Mouse (Mus musculus) ES-CJ7 (cell line): ENCODE data around the gene Gm17359.

Experiments
- DNase-seq: peaks from one replicate; pipeline ENCODE4 v3.0.0; 2011; ENCODE audit warnings: low read depth, low spot score

Gm17359 gene

GRCm38 (mm10) chr3:79475980-79476379, 139.5 kb downstream of the Gm17359 start:
- DNase-seq = no peak

DNA sequence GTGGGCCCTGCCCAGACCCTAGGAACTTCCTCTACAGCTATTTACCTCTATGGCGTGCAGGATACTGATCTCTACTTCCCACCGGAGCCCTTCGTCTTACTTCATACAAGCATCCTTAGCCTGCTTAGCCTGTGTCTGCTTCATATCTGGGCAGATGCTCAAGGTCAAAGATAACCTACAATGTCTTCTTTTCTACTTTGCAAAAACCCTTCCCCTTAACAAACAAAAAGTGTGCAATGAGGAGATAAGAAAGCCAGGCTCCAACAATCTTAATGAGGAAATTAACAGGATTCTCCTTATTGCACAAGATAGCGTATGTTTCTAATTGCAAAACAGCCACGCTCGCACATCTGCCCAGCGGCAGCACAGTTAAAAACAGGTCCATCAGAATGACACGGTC, 141.9 kb downstream of the Gm17359 start:
- no peak for DNase-seq

DNA sequence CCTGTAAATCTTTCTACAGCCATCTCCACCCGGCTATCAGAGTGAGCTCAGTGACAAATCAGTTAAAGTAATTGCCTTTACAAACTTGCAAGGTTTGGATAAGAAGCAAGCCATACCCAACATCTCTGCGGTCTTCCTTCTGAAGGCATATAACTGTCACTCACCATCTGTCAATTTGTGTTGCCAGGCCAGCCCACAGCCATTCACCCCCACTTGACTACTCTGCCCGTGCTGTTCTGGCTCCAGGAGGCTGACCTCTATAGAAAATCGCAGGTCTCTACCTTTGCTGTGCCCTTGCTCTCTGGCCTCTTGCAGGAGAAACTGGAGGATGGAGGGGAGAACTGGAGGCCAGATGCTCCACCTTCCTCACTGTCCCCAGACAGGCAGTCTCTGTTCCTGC, 142.4 kb downstream of the Gm17359 start:
- DNase-seq = no peak

GRCm38 (mm10) chr3:79484286-79485063, 148.0 kb downstream of the Gm17359 start:
- DNase-seq = no peak

DNA sequence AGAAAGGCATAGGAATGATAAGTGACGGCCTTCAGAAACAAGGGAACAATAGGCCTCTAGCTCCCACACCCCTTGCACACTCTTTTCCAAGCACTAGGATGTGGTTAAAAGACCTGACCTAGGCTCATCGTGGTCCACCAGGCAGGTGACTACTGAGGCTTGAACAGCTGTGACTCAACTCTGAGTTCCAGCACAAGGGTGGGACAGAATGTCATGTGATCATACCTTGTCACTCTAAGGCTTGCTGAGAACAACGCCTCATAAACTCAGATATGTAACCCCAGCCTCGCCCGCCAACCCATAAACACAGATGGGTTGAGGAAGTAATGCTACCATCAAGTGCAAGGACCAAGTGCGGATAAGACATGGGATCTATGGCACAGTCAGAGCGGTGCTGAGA, 151.6 kb downstream of the Gm17359 start:
- no peak for DNase-seq

GRCm38 (mm10) chr3:79490102-79490501, 153.6 kb downstream of the Gm17359 start:
- no peak for DNase-seq

DNA sequence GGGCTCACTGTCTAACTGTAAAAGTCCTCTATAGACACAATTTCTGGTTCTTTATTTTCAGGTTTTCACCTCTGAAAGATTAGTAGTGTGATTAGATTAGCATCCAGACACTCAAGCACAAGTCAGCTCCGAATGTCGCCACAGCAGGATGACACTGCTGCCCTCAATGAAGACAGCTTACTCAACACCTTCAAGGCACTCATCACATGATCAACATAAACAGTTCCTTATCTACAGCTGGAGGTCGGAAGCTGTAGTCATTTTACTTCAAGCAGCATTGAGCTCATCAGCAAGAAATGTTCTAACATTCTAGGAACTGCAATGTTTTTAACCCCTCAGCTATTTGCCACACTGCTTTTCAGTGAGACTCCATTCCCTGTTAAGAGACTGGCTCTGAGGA, 155.2 kb downstream of the Gm17359 start:
- DNase-seq = no peak

DNA sequence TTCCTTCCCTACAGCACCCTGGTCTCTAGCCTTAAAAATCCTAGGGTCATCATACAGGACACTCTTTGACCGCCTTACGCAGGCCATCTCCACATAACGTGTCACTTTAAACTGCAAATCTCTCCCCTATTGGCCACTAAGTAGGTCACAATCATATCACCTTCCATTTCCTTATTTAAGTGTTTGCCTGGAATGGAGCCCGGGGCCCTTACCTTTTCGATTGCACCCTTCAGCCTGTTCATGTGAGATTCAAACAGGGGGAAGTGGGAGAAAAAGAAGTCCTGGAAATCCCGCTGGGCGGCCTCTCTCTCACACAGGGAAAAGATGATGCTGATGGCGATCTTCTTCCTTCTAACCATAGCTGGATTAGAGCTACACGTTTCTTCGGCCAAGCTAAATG, 156.6 kb downstream of the Gm17359 start:
- DNase-seq = no peak

DNA sequence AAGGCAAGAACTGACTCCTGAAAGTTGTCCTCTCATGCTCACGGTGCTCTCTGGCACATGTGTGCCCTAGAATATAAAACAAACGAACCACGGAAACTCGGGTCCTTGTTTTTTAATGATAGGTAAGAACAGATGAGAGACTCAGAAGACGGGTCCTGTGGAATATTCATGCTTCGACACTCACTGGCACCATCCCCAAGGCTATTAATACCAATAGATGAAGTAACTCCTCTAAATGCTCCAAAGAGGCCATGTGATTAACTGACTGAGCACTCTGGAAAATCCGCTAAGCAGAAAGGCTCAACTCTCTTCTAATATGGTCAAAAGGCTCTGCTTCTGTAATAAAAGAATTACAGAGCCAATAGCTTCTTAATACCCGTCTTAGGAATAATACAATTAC, 157.6 kb downstream of the Gm17359 start:
- DNase-seq = no peak

DNA sequence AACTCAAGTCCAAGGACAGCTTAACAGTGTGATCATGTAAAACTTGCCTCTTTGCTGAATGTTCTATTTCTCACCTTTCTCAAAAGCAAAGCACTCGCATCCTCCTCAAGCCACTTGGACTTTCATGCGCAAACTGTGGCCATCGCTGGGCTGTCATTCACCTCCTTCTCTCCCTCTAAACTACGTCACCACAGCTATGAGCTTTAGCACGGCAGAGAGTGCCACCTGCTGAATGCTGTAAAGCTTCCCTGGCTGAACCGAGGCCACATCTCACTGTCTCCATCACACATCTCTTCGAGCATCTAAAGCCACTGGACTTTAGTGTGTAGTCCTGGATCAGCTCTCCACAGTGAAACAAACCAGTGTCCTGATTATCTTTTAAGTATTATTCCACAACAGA, 158.7 kb downstream of the Gm17359 start:
- DNase-seq = no peak

GRCm38 (mm10) chr3:79496668-79497067, 160.2 kb downstream of the Gm17359 start:
- no peak for DNase-seq

- no peak for DNase-seq
These were observed 163.8 kb downstream of the Gm17359 start for GRCm38 (mm10) chr3:79500279-79500678.

GRCm38 (mm10) chr3:79501166-79501728, 164.8 kb downstream of the Gm17359 start:
- DNase-seq = no peak
